Mouse (Mus musculus): Measurements from ENCODE around the gene Emx1. TPM values are rescaled to one million over a fixed set of nuclear protein-coding genes. Genes with fewer than 3 reads are reported as not detected.
A peak's percentile ranks its signal among the peaks of the same experiment; 100 is the strongest.
"Not testable (repeated sequence)": the region's sequence is repeated elsewhere in the genome, so short reads cannot be mapped to it uniquely, and the experiment has no call there.

The Emx1 gene
- total RNA-seq (2015; ENCODE audit: low replicate concordance): not detected in 2 replicates
- not detected in 2 replicates for total RNA-seq (2017; ENCODE audit: low replicate concordance)

DNA sequence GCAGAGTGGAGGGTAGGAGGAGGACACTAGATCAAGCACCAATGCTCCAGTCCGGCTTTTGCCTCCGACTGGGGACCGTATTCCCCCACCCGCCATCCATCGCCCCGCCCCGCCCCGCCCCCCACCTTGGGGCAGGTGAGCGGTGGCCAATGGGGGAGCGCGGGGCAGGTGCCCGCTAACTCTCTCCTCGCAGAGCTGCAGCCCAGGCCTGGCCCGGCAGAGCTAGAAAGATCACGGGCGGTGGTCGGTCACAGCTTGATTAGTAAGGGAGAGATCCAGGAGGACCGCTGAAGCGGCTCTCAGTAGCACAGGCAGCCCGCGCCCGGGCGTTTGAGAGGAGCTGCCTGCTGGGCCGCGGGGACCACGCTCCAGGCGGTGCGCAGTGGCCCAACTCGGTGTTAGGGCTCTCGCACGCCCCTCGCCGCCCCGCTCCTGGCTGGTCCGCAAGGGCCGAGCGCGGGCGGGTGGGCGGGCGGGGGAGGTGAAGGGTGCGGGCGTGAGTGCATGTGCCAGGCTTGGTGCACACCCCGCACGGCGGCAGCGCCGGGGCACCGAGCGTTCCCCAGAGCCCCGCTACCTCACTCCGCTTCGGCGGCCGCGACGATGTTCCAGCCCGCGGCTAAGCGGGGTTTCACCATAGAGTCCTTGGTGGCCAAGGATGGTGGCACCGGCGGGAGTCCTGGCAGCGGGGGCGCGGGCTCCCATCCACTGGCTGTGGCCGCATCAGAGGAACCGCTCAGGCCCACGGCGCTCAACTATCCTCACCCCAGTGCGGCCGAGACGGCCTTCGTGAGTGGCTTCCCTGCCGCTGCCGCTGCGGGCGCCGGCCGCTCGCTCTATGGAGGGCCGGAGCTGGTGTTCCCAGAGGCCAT lies at the start of gene Emx1:
TSS of gene Emx1 (plus strand) at position 99 of the 872 bp plus-strand sequence.
- no peak for ATAC-seq (replicated peaks; ENCODE audit: low FRiP score, poor library complexity, severe bottlenecking)

DNA sequence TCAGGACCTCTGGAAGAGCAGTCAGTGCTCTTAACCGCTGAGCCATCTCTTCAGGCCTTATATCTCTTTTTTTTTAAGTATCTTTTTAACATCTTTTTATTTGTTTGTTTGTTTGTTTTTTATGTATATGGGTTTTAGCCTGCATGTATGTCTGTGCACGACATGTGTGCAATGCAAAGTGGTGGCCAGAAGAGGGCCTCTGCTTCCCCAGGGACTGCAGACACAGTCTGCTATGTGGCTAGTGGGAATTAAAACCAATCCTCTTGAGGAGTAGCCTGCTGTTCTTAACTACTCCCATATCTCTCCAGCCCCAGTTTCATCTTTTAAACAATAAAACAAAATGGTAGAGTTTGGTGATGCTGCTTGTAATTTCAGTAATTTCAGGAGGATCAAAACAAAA lies 47.7 kb upstream of the Emx1 start:
- no peak for ATAC-seq (replicated peaks; ENCODE audit: low FRiP score, poor library complexity, severe bottlenecking)

DNA sequence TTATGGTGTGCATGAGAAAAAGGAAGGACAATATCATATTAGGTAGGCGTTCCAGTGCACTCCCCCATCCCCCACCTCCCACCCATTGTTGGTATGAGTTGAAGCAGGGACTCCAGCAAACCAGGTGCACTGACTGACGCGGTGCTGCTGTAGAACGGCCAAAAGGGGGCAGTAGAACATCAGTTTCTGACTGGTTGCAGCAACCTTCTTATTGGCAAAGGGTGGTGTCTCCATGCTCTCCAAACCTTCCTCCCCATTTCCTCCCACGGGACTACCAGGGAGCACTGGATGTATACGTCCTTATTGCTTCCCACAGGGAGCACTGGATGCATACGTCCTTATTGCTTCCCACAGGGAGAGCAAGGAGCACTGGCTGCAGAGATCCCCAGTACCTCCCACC lies 46.2 kb upstream of the Emx1 start:
- ATAC-seq (replicated peaks; ENCODE audit: low FRiP score, poor library complexity, severe bottlenecking): not testable (repeated sequence)

GRCm38 (mm10) chr6:85144466-85144865 lies 42.8 kb upstream of the Emx1 start:
- no peak for ATAC-seq (replicated peaks; ENCODE audit: low FRiP score, poor library complexity, severe bottlenecking)

DNA sequence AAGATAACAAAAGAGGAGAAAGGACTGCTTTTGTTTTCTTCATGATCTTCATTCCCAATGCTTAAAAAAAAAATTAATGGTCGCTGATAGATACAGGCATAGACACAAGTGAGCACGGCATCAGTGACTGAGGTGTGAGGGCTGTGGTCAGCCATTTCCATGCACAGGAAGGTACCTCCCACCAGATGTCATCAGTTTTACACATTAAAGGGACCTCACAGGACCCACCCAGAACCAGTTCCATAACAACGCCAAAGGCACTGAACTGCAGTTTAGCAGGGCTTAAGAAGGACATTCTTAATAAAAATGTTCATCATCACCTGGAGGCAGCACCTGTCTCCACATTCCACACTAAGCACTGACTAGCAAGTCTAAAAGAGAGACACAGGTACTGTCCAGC lies 39.6 kb upstream of the Emx1 start:
- no peak for ATAC-seq (replicated peaks; ENCODE audit: low FRiP score, poor library complexity, severe bottlenecking)

GRCm38 (mm10) chr6:85150386-85150785 lies 36.9 kb upstream of the Emx1 start:
- no peak for ATAC-seq (replicated peaks; ENCODE audit: low FRiP score, poor library complexity, severe bottlenecking)

GRCm38 (mm10) chr6:85153970-85154540 lies 33.2 kb upstream of the Emx1 start:
- ATAC-seq (replicated peaks; ENCODE audit: low FRiP score, poor library complexity, severe bottlenecking): no peak

DNA sequence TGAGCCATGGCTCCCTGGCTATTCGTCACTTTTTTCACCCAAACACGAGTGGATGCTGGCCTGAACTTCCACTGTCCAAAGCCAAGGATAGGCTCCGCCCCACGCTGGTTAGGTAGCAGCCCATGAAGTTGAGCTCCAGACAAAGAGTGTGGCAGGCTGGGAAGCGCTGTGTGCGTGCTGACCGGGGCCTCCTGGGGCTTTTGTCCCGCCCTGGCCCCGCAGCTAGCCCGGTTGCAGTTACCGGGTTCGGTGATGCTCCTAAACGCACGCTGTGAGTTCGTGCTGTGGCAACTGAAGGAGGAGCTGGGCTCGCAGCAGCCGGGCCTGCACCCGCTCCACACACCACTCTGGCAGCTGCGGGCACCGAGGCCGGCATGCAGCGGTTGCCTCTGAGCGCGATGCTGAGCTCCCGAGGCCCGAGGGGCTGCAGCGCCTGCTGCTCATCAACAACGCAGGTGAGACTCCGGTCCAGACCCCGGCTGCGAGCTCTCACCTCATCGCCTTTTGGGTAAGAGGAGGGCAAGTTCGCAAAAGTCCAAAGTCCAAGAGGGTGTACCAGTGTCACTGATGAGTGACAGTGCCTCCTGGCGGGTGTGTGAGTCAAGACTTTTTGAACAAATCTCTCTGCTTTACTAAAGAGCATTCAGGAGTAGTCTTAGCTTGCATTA lies 32.2 kb upstream of the Emx1 start:
- no peak for ATAC-seq (replicated peaks; ENCODE audit: low FRiP score, poor library complexity, severe bottlenecking)

- not testable (repeated sequence) for ATAC-seq (replicated peaks; ENCODE audit: low FRiP score, poor library complexity, severe bottlenecking)
Observed at GRCm38 (mm10) chr6:85156551-85156950, 30.7 kb upstream of the Emx1 start.

DNA sequence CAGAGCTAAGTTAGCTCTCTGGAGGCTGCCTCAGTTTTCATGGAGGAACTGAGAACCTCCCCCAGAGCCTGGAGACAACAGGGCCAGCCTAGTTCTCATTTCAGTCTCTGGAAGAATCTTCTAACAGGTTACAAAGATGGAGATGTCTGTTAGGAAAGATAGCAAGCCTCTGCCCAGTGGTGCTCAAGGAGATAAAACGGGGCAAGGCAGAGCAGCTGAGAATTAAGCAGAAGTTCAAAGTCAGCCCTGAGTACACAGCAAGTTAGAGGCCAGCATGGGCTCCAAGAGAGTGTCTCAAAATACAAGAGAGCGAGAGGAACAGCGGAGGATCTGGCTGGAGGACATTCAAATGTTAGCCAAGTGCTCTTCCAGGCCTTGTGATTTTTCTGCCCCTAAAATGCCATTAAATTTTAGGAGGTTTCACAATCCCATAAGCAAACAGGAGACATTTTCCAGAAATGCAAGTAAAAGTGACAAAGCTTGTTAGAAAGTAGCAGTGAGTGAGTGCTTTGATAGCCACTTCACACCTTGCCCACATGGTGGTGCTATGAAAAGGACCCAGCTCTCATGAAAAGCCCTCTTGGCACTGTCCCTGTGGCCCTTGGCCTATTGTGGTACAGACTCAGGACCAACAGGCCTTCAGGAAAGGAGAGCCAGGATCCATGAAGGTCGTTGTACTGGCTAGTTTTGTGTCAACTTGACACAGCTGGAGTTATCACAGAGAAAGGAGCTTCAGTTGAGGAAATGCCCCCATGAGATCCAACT lies 29.0 kb upstream of the Emx1 start:
- not testable (repeated sequence) for ATAC-seq (replicated peaks; ENCODE audit: low FRiP score, poor library complexity, severe bottlenecking)

DNA sequence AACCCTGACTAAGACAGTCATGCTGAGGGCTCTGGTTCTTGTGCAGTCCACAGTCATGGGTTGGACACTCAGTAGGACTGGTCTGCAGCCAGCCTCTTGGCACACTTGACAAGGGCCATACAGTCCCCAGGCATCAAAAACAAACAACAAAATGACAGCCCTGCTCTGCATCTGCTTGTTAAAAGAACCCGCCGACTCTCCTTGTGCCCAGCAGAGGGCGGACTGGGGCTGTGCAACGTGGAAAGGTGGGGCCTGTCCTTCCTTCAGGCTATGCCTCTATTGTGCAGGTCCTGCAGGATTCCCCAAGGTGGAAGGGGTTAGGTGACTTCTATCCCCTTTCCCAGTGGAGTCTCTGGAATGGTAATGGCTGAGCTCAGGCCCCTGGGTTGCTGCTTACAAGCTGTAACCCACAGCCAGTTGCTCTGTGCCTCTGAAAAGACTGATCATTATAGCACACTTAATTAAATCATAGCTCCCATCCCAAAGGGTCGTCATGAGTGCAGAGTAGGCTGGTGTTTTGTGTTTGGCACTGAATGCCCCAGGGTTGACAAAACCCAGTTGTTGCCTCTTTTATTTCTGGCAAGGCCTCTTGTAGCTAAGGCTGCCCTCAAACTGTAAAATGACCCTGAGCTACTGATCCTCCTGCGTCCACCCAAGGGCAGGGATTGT lies 28.0 kb upstream of the Emx1 start:
- ATAC-seq (replicated peaks; ENCODE audit: low FRiP score, poor library complexity, severe bottlenecking): peak; percentile 41; the same call in 1 of the 2 replicates

GRCm38 (mm10) chr6:85160201-85160923 lies 26.9 kb upstream of the Emx1 start:
- ATAC-seq (replicated peaks; ENCODE audit: low FRiP score, poor library complexity, severe bottlenecking): peak; percentile 58; the same call in 1 of the 2 replicates

- ATAC-seq (replicated peaks; ENCODE audit: low FRiP score, poor library complexity, severe bottlenecking): no peak
Observed at GRCm38 (mm10) chr6:85165440-85165921, 21.8 kb upstream of the Emx1 start.

GRCm38 (mm10) chr6:85179569-85179968 lies 7.7 kb upstream of the Emx1 start:
- no peak for ATAC-seq (replicated peaks; ENCODE audit: low FRiP score, poor library complexity, severe bottlenecking)

GRCm38 (mm10) chr6:85180036-85180435 lies 7.2 kb upstream of the Emx1 start:
- ATAC-seq (replicated peaks; ENCODE audit: low FRiP score, poor library complexity, severe bottlenecking): no peak

- ATAC-seq (replicated peaks; ENCODE audit: low FRiP score, poor library complexity, severe bottlenecking): no peak
Observed at GRCm38 (mm10) chr6:85183951-85184350, 3.3 kb upstream of the Emx1 start.

DNA sequence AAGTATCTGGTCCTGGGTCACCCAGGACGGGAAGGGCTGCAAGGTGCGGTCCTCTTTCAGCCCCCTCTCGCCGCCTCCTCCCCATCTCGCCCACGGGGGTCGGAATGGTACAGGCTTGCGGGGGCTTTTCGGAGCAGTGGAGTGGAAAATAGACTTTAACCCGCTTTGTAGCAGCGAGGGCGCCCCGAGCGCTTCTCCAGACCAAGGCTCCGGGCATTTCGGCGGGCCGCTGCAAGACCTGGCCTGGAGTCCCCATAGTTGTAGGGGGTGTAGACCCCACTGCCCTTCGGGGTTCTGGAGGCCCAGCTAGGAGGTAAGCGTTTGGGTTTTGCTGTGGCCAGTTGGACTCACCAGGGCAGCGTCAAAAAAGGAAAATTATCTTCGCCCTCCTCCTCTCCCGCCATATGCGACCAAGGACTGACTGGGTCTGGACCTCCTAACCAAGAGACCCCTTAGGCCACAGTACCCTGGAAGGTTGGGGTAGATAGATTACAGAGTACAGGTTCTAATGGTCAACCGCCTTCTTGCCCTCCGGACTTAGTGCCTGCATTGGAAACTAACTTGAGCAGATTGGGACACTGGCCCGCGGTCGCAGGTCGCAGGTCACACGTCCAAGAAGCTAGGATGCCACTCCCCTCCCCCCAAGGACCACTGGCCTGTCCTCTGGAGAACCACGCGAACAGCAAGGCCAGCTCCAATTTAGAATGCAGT lies 1.1 kb upstream of the Emx1 start:
- ATAC-seq (replicated peaks; ENCODE audit: low FRiP score, poor library complexity, severe bottlenecking): no peak

DNA sequence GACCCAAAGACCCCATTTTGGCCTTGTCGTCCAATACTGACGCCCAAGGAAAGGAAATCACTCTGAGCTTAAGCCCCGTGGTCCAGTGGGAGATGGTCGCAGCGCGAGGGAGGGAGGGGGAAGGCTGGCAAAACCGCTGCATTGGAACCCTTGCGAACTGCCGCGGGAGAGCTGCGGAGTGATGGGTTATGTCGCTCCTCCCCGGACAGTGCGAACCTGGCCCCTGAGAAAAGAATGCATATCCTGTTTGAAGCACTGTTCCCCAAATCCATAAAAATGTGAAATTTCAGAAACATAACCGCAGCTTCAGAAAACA lies 536 bp upstream of the Emx1 start:
- no peak for ATAC-seq (replicated peaks; ENCODE audit: low FRiP score, poor library complexity, severe bottlenecking)
